Mouse (Mus musculus) cerebellum, adult 2 months (tissue): ENCODE measurements around the gene Cenpo.

ENCODE experiments used
- CTCF ChIP-seq: fragments of 200-500 bp; IDR thresholded peaks from 2 replicates; pipeline ENCODE4 v1.5.1; 2011; ENCODE audit warnings: low read depth, mild to moderate bottlenecking, control low read depth, low read length, moderate library complexity, borderline replicate concordance; ENCODE audit not compliant: insufficient read depth
- POLR2A ChIP-seq: fragments of 200-500 bp; IDR thresholded peaks from 2 replicates; pipeline ENCODE4 v1.6.1; 2011; ENCODE audit warnings: low read length, control low read depth, borderline replicate concordance; ENCODE audit not compliant: insufficient read depth

- TF ChIP-seq CTCF (peak; percentile 59; the same call in 1 of the 2 replicates), POLR2A (no peak)
Measured at GRCm38 (mm10) chr12:4208405-4209133, 25.5 kb downstream of the Cenpo start.
